Mouse (Mus musculus) embryonic facial prominence, embryonic 13.5 days (tissue): Measurements from ENCODE around the gene Rtf1. TPM values are rescaled to one million over a fixed set of nuclear protein-coding genes. Genes with fewer than 3 reads are reported as not detected.
"Not testable (repeated sequence)": the region's sequence is repeated elsewhere in the genome, so short reads cannot be mapped to it uniquely, and the experiment has no call there.

Source experiments
- ATAC-seq: fragments of 200-750 bp; cut with Nextera tagmentation; 2 replicates; pipeline ENCODE4 v1.8.0; 2017; ENCODE audit warnings: low read depth; ENCODE audit not compliant: insufficient number of reproducible peaks, insufficient read depth, low FRiP score, low TSS enrichment
- H3K27ac ChIP-seq: fragments of 300-500 bp; sonication (generic); 2 replicates; pipeline ENCODE4 v1.5.1; 2015; ENCODE audit warnings: moderate library complexity, mild to moderate bottlenecking, inconsistent platforms
- H3K27me3 ChIP-seq: fragments of 300-500 bp; sonication (generic); 2 replicates; pipeline ENCODE4 v1.6.1; 2015; ENCODE audit warnings: mild to moderate bottlenecking, inconsistent platforms
- H3K36me3 ChIP-seq: fragments of 300-500 bp; sonication (generic); 2 replicates; pipeline ENCODE4 v1.6.1; 2015; ENCODE audit warnings: mild to moderate bottlenecking, inconsistent platforms
- H3K4me1 ChIP-seq: fragments of 300-500 bp; sonication (generic); 2 replicates; pipeline ENCODE4 v1.6.1; 2015; ENCODE audit warnings: inconsistent platforms
- H3K4me2 ChIP-seq: fragments of 300-500 bp; sonication (generic); 2 replicates; pipeline ENCODE4 v1.6.1; 2015; ENCODE audit warnings: moderate library complexity, mild to moderate bottlenecking, inconsistent platforms
- H3K4me3 ChIP-seq: fragments of 300-500 bp; sonication (generic); 2 replicates; pipeline ENCODE4 v1.5.1; 2015; ENCODE audit warnings: mild to moderate bottlenecking, inconsistent platforms
- H3K9ac ChIP-seq: fragments of 300-500 bp; sonication (generic); 2 replicates; pipeline ENCODE4 v1.6.1; 2015; ENCODE audit warnings: mild to moderate bottlenecking, inconsistent platforms
- H3K9me3 ChIP-seq: fragments of 300-500 bp; sonication (generic); 2 replicates; pipeline ENCODE4 v1.6.1; 2016; ENCODE audit warnings: inconsistent platforms
- WGBS: fragments of 180-500 bp; shearing (Covaris S2); methylation state at CpG from one replicate; pipeline ENCODE4 v1.1.7; 2015; ENCODE audit warnings: mixed read lengths; 5-methylcytosine and 5-hydroxymethylcytosine counted together
- polyA plus RNA-seq: library from polyadenylated mRNA; unstranded; fragments of >200 nt; fragmentation: Nextera tagmentation; extraction: Ambion mirVana; gene quantifications from 2 replicates; pipeline ENCODE4 v1.2.1, GENCODE M21; 2015

Gene Rtf1
- polyA plus RNA-seq, 1 experiment from 2014 or later, result 69.0 TPM

DNA sequence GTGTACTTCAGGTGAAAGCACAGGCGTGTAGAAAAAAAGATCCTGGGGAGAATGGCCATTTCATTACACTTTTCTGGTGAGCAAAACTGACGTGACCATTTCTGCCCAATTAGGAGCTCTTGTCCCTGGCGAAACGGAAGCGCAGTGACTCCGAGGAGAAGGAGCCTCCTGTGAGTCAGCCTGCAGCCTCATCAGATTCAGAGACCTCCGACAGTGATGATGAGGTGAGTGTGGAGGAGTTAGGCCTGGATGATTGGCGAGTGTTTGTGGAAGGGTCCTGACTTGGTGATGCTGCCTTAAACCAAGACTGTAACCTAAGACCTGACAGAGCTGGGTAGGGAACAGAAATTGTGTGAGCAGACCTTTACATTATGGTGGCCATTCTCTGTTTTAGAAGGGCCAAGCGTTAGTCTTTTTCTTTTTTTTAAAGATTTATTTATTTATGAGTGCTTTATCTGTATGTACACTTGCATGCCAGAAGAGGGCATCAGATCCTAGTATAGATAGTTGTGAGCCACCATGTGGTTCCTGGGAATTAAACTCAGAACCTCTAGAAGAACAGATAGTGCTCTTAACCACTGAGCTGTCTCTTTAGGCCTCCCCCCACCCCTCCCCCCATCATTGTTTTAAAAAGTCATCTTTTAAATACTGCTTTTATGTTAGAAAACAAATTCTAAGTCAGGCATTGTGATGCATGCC, 17.3 kb downstream of the Rtf1 start:
- no peak overlapping the region for H3K27ac ChIP-seq
- H3K9me3 ChIP-seq, result no peaks in the 10 kb centered on the region
- no peak overlapping the region for H3K9ac ChIP-seq
- H3K27me3 ChIP-seq, result no peaks in the 10 kb centered on the region
- H3K4me3 ChIP-seq, result no peak overlapping the region
- H3K36me3 ChIP-seq, result peaks cover 35% of the 10 kb centered on the region
- H3K4me2 ChIP-seq, result no peak overlapping the region
- ATAC-seq, result no peak
- 81% methylated on average over 9 of the region's 9 CpGs for WGBS
- no peaks in the 10 kb centered on the region for H3K4me1 ChIP-seq

DNA sequence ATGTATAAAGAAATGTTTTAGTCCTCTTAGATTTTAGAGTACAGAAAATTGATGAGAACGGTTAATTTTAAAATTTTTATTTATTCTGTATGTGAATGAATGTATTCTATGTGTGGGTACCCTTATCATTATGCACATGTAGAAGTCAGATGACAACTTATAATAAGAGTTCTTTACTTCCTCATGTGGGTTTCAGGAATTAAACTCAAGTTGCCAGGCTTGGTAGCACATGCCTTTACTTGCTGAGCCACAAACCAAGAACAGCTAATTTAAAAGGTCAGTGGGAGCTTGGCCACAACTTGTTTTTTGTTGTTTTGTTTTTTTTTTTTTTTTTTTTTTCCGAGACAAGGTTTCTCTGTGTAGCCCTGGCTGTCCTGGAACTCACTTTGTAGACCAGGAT, 20.0 kb downstream of the Rtf1 start:
- H3K36me3 ChIP-seq, result peaks cover 33% of the 10 kb centered on the region
- H3K4me3 ChIP-seq, result no peak overlapping the region
- H3K27me3 ChIP-seq, result no peaks in the 10 kb centered on the region
- ATAC-seq, result no peak
- no peaks in the 10 kb centered on the region for H3K4me1 ChIP-seq
- H3K27ac ChIP-seq, result no peak overlapping the region
- no peak overlapping the region for H3K4me2 ChIP-seq
- no peak overlapping the region for H3K9ac ChIP-seq
- no peaks in the 10 kb centered on the region for H3K9me3 ChIP-seq
- 89% methylated on average over 2 of the region's 2 CpGs for WGBS

DNA sequence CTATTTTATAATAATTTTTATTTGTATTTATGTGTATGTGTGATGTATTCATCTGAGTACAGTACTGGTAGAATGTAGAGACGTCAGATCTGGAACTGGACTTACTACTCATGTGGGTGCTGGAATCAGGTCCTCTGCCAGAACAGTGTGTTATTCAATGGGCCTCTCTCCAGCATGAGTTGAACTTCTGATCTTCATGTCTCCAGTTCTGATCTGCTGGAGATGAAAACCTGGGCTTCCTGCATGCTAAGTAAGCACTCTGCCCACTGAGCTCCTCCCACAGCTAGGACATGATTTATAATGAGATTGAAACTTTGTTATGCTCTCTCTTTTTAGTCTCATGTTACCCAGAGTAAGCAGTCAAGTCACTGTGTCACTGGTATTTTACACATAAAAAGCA, 21.2 kb downstream of the Rtf1 start:
- ATAC-seq, result no peak
- Histone ChIP-seq H3K4me1 (no peaks in the 10 kb centered on the region), H3K9me3 (no peaks in the 10 kb centered on the region), H3K27me3 (no peaks in the 10 kb centered on the region), H3K27ac (no peak overlapping the region), H3K9ac (no peak overlapping the region), H3K4me3 (no peak overlapping the region), H3K36me3 (peaks cover 43% of the 10 kb centered on the region), H3K4me2 (no peak overlapping the region)
- 100% methylated on average over 1 of the region's 1 CpGs for WGBS

DNA sequence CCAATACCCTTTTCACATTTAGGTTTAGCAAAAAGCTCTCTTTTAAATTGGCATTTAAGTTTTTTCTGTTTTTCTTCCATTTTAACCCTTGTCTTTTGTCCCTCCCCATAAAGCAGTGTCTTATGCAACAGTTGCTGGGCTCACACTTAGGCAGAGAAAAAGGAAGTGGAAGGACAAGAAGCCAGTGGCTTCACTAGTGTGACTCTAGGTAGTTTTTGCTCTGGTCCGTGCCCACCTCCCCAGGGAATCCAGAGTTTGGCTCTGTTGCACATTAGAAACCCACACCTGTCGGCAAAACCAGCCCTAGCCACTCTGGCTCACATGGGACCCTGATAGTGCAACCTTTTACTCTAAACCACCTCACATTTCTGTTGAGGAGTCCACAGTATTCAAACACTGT, 23.6 kb downstream of the Rtf1 start:
- Histone ChIP-seq H3K9ac (no peak overlapping the region), H3K27me3 (no peaks in the 10 kb centered on the region), H3K4me3 (no peak overlapping the region), H3K27ac (no peak overlapping the region), H3K9me3 (no peaks in the 10 kb centered on the region), H3K4me1 (no peaks in the 10 kb centered on the region), H3K4me2 (no peak overlapping the region), H3K36me3 (peaks cover 42% of the 10 kb centered on the region)
- no peak for ATAC-seq
- WGBS, result 85% methylated on average over 2 of the region's 2 CpGs

DNA sequence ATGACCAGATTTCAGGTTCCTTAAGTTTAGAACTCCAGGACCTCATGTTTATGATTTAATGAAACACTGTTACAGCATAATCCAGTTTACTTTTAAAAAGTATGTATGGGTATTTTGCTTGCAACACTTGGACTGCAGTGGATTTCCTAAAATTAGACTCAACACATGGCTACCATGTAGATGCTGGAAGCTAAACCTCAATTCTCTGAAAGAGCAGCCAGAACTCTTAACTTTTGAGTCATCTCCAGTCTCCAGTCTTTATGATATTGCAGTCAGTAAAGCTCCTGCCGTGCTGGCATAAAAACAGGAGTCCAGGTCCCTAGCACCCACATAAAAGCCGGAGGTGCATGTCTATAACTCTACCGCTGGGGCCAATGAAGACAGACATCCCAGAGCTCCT, 25.1 kb downstream of the Rtf1 start:
- 93% methylated on average over 3 of the region's 3 CpGs for WGBS
- Histone ChIP-seq H3K9ac (no peak overlapping the region), H3K4me2 (no peak overlapping the region), H3K27me3 (no peaks in the 10 kb centered on the region), H3K27ac (no peak overlapping the region), H3K9me3 (no peaks in the 10 kb centered on the region), H3K36me3 (peaks cover 45% of the 10 kb centered on the region), H3K4me1 (no peaks in the 10 kb centered on the region), H3K4me3 (no peak overlapping the region)
- ATAC-seq, result no peak

DNA sequence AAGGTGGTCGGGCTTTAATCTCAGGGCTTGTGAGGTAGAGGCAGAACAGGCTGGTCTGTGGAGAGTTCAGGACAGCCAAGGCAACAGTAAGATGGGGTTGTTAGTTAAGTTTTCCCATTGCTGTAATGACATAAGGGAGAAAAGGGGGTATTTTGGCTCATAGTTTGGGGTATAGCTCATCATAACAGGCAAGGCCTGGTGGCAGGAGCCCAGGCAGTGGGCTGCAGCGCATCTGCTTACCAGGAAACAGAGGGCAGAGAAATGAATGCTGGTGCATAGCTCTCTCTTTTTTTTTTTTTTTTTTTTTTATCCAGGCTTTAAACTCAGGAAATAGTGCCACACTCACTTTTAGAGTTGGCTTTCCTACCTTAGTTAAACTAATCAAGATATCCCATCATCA, 28.3 kb downstream of the Rtf1 start:
- H3K36me3 ChIP-seq, result peaks cover 66% of the 10 kb centered on the region
- no peak overlapping the region for H3K4me3 ChIP-seq
- no peaks in the 10 kb centered on the region for H3K9me3 ChIP-seq
- no peak overlapping the region for H3K9ac ChIP-seq
- ATAC-seq, result no peak
- no peak overlapping the region for H3K27ac ChIP-seq
- H3K4me2 ChIP-seq, result no peak overlapping the region
- no peaks in the 10 kb centered on the region for H3K27me3 ChIP-seq
- no peaks in the 10 kb centered on the region for H3K4me1 ChIP-seq
- WGBS, result 93% methylated on average over 2 of the region's 2 CpGs

DNA sequence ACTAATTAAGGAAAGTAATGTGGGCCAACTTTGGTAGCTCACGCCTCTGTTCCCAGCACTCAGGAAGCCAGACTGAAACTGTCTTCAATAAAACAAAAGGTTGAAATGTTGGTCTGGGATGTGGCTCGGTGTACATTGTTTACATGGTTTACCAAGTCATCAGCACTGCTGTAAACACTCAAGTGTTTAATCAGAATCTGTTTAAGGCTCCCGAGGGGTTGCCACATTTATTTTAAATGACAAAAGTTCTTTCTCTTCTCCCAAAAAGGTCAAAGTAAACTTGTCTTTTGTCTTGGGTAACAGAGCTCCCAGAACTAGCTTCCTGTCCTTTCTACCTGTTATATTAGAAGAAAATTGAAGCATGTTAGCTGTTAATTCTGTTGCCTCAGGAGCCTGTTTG, 32.8 kb downstream of the Rtf1 start:
- ATAC-seq, result no peak
- WGBS, result 87% methylated on average over 3 of the region's 3 CpGs

DNA sequence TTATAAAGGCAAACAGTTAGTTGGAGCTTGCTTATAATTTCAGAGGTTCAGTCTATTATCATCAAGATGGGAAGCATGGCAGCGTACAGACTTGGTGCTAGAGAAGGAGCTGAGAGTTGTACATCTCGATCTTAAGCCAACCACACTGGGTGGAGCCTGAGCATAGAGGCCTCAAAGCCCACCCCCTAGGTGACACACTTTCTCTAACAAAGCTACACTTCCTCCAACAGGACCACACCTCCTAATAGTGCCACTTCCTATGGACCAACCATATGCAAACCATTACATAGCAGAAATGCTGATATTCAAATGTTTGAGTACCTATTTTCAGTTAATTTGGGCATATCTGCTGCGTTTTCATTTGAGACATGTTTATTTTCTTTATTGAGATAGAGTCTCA, 35.1 kb downstream of the Rtf1 start:
- 93% methylated on average over 3 of the region's 3 CpGs for WGBS
- Histone ChIP-seq H3K9me3 (no peaks in the 10 kb centered on the region), H3K36me3 (peaks cover 80% of the 10 kb centered on the region), H3K4me3 (no peak overlapping the region), H3K9ac (no peak overlapping the region), H3K4me2 (no peak overlapping the region), H3K27ac (no peak overlapping the region), H3K27me3 (no peaks in the 10 kb centered on the region), H3K4me1 (no peaks in the 10 kb centered on the region)
- ATAC-seq, result no peak

More for the DNA sequence above, 32.8 kb downstream of the Rtf1 start:
- no peak overlapping the region for H3K9ac ChIP-seq
- no peaks in the 10 kb centered on the region for H3K9me3 ChIP-seq
- no peak overlapping the region for H3K4me2 ChIP-seq
- no peaks in the 10 kb centered on the region for H3K27me3 ChIP-seq
- H3K36me3 ChIP-seq, result peaks cover 76% of the 10 kb centered on the region
- no peak overlapping the region for H3K27ac ChIP-seq
- no peak overlapping the region for H3K4me3 ChIP-seq
- no peaks in the 10 kb centered on the region for H3K4me1 ChIP-seq

DNA sequence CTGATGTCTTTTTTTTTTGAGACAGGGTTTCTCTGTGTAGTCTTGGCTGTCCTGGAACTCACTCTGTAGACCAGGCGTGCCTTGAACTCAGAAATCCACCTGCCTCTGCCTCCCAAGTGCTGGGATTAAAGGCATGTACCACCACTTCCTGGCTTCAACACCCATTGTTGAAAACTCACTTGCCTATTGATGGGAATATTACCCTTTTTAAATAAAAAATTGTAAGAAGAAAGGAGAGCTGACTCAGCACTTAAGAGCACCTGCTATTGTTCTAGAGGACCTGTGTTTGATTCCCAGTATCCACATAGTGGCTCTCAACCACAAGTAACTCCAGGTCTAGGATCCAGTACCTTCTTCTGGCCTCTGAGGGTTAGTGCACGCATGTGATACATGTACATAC, 41.0 kb downstream of the Rtf1 start:
- H3K9me3 ChIP-seq, H3K27me3 ChIP-seq, H3K4me1 ChIP-seq, H3K4me2 ChIP-seq, ATAC-seq, H3K4me3 ChIP-seq, H3K9ac ChIP-seq, H3K27ac ChIP-seq: not testable (repeated sequence)
- 95% methylated on average over 2 of the region's 2 CpGs for WGBS
- peaks cover 82% of the 10 kb centered on the region for H3K36me3 ChIP-seq

DNA sequence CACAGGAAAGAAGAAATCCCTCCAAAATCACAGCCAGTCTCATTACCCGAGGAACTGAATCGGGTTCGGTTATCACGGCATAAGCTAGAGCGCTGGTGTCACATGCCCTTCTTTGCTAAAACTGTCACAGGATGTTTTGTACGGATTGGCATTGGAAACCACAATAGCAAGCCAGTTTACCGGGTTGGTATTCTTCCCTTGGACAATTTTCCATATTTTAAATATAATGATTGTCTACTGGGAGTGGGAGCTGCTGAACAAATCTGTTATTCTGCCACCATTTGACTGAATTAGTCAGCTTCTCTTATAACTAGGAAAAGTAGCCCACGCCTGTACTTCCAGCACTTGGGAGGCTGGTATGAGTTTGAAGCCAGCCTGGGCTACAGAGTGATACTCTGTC, 46.2 kb downstream of the Rtf1 start:
- no peaks in the 10 kb centered on the region for H3K27me3 ChIP-seq
- no peaks in the 10 kb centered on the region for H3K4me1 ChIP-seq
- H3K4me3 ChIP-seq, result no peak overlapping the region
- no peak overlapping the region for H3K9ac ChIP-seq
- H3K9me3 ChIP-seq, result no peaks in the 10 kb centered on the region
- H3K36me3 ChIP-seq, result peaks cover 85% of the 10 kb centered on the region
- no peak overlapping the region for H3K4me2 ChIP-seq
- WGBS, result 97% methylated on average over 8 of the region's 8 CpGs
- no peak overlapping the region for H3K27ac ChIP-seq
- no peak for ATAC-seq

DNA sequence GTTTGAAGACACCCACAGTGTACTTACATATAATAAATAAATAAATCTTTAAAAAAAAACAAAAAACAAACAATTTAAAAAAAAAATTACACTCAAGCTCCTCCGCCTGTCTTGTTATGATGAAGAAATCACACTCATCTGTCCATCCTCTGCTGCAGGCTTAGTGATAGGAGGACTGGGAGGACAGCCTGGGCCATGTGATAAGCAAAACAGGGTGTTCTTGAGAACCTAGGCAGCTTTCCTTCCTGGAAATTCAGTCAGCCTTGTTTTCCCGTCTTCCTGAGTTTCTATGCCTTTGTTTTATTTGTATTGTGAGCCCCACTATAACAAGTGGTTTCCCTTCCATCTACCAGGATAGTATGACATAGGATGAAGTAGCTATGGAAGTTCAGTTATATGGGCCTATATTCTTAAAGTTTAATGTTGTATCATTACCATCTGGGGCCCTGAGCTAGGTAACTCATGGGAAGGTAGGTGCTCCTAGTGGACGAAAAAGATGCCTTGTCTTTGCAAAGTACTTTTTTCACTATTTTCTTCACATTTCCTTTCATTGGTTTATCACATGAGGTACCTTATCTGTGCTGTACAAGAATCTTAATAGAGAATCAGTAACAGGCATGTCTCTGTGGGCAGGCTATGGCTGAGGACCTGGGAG, 53.0 kb downstream of the Rtf1 start:
- 88% methylated on average over 3 of the region's 3 CpGs for WGBS
- no peak overlapping the region for H3K27ac ChIP-seq
- H3K36me3 ChIP-seq, result peaks cover 91% of the 10 kb centered on the region
- ATAC-seq, result no peak
- no peak overlapping the region for H3K4me2 ChIP-seq
- H3K4me3 ChIP-seq, result no peak overlapping the region
- no peaks in the 10 kb centered on the region for H3K4me1 ChIP-seq
- no peak overlapping the region for H3K9ac ChIP-seq
- H3K9me3 ChIP-seq, result no peaks in the 10 kb centered on the region
- H3K27me3 ChIP-seq, result no peaks in the 10 kb centered on the region

DNA sequence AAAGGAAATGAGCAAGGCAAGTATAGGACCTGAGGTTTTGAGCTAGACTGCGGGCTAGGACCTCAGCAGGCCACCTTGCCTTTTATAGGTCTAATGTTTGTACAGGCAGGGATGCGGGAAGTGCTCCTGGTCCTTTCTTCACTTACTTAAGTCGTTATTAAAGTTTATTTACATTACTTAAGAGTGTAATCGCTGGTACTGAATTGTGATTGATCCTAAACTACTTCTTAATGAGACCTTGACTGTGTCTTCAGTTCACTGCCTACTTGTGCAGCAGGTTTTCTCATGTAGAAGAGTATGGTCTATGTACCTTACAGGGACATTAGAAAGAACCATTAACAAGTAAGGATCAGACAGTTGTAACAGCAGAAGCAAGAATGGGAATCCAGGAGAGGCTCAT, 55.9 kb downstream of the Rtf1 start:
- Histone ChIP-seq H3K27ac (no peak overlapping the region), H3K4me2 (no peak overlapping the region), H3K27me3 (no peaks in the 10 kb centered on the region), H3K9me3 (no peaks in the 10 kb centered on the region), H3K4me1 (no peaks in the 10 kb centered on the region), H3K36me3 (peaks cover 96% of the 10 kb centered on the region), H3K9ac (no peak overlapping the region), H3K4me3 (no peak overlapping the region)
- no peak for ATAC-seq
- 91% methylated on average over 4 of the region's 4 CpGs for whole genome bisulfite sequencing
